Mouse (Mus musculus) myocyte (in vitro differentiated cells): Measurements from ENCODE around the gene Rmdn2.

ENCODE experiments used
- CEBPB ChIP-seq: IDR thresholded peaks from 2 replicates; pipeline ENCODE4 v1.6.1; 2011; ENCODE audit warnings: mild to moderate bottlenecking, moderate library complexity; ENCODE audit not compliant: poor library complexity, insufficient read depth, severe bottlenecking
- E2F4 ChIP-seq: IDR thresholded peaks from one replicate; pipeline ENCODE4 v1.6.1; 2011; ENCODE audit warnings: mild to moderate bottlenecking, control low read depth, moderate library complexity; ENCODE audit not compliant: insufficient read depth
- MAX ChIP-seq: IDR thresholded peaks from one replicate; pipeline ENCODE4 v1.6.1; 2011; ENCODE audit warnings: low read depth, mild to moderate bottlenecking, control low read depth
- MYOG ChIP-seq, 3 experiments: IDR thresholded peaks; one replicate each; pipeline ENCODE4 v1.6.1; 2011; ENCODE audit warnings: control low read depth in 2 of 3, low read depth in 2 of 3, mild to moderate bottlenecking in 2 of 3; ENCODE audit not compliant: insufficient read length in 2 of 3, control insufficient read depth in 1 of 3, insufficient read depth in 1 of 3
- POLR2A ChIP-seq: IDR thresholded peaks from one replicate; pipeline ENCODE4 v1.6.1; 2011; ENCODE audit warnings: low read depth, mild to moderate bottlenecking, control low read depth, moderate library complexity; ENCODE audit not compliant: insufficient read length
- USF1 ChIP-seq: IDR thresholded peaks from one replicate; pipeline ENCODE4 v1.6.1; 2011; ENCODE audit warnings: low read depth, mild to moderate bottlenecking, control low read depth, moderate library complexity

DNA sequence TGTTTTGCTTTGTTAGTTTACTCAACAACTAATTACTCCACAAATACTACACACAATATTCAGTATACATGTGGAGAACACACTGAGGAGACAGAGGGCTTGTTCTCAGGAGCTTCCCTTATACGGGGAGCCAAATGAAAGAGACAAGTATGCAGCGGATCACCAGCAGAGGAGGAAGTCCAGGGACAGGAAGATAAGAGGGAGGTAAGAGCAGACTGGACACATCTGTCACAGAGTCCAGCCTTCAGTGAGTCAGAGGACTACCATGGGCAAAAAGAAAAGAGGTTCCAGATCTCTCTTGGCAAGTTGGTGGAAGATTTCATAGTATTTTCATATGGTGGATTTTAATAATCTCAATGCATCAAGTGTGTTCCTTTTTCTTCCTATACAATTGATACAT lies 13.5 kb upstream of the Rmdn2 start:
- TF ChIP-seq POLR2A (no peak), USF1 (no peak), E2F4 (no peak), MYOG (IDR thresholded peaks at IDR 0.05; ENCODE audit: control insufficient read depth in 1 of 3, insufficient read depth in 1 of 3, insufficient read length in 2 of 3, low read depth in 2 of 3) (no peak), MAX (no peak), CEBPB (no peak)
